In genomic region chr7:70067828-70068719, GRCm38 (mm10) we compare ENCODE assay signal across 10 mouse cellular contexts.
A peak's percentile ranks its signal among the peaks of the same experiment; 100 is the strongest.
DNase-seq lines count a peak whose midpoint lies in the region; ATAC-seq and TF ChIP-seq lines count a peak whose summit lies in the region.
"Had no signal": no experiment of that assay in that cellular context is flagged by ENCODE, and none has a peak within 500 bp of the region (broad histone marks: within the 10 kb centered on the region; RNA-seq: fewer than 3 reads in every experiment).

No protein-coding gene starts in this region.

- 26% methylated on average over 18 of the region's 18 CpGs for WGBS in lung, postnatal 0 days
- 28% methylated on average over 18 of the region's 18 CpGs for WGBS in stomach, postnatal 0 days

- no peak overlapping the region for H3K27ac ChIP-seq in lung, postnatal 0 days (ENCODE audit: low read length)
- H3K27ac ChIP-seq in stomach, postnatal 0 days (replicated peaks): no peak overlapping the region
- H3K27ac ChIP-seq: limb, embryonic 12.5 days had no signal

- no peak for ATAC-seq in lung, postnatal 0 days
- ATAC-seq in stomach, postnatal 0 days (ENCODE audit: low FRiP score, low TSS enrichment): no peak

- H3K9ac ChIP-seq in lung, postnatal 0 days (replicated peaks; ENCODE audit: low read depth): no peak overlapping the region
- H3K9ac ChIP-seq in stomach, postnatal 0 days (ENCODE audit: low read length): no peak overlapping the region
- H3K9ac ChIP-seq: limb, embryonic 12.5 days had no signal

- no peak for TF ChIP-seq CTCF in lung, postnatal 0 days (IDR thresholded peaks at IDR 0.05)
- TF ChIP-seq CTCF in stomach, postnatal 0 days (IDR thresholded peaks at IDR 0.05; ENCODE audit: low read depth): no peak

- DNase-seq in cerebellum, postnatal 14 days: peak; percentile 7 to 18
- no peak for DNase-seq in cerebellum, adult 11 months
- peak; percentile 8 for DNase-seq in lung, postnatal 0 days (ENCODE audit: low spot score)
- no peak for DNase-seq in lung, adult 18-20 months
- peak; percentile 57 for DNase-seq in mesoderm, embryonic 11.5 days (ENCODE audit: low read depth, low spot score)
- no peak for DNase-seq in stomach, postnatal 0 days (ENCODE audit: low spot score)
- no peak for DNase-seq in ovary, postnatal 14 days (ENCODE audit: low spot score)
- no peak for DNase-seq in kidney, adult 11 months
- DNase-seq: gastrocnemius, postnatal 36 days had no signal

- H3K4me1 ChIP-seq in lung, postnatal 0 days (ENCODE audit: insufficient read depth, low read depth, low read length): no peaks in the 10 kb centered on the region
- no peaks in the 10 kb centered on the region for H3K4me1 ChIP-seq in stomach, postnatal 0 days (replicated peaks; ENCODE audit: control insufficient read depth, insufficient read depth)

- no peaks in the 10 kb centered on the region for H3K27me3 ChIP-seq in lung, postnatal 0 days (replicated peaks; ENCODE audit: insufficient read depth, low read length)
- no peaks in the 10 kb centered on the region for H3K27me3 ChIP-seq in stomach, postnatal 0 days (ENCODE audit: control insufficient read depth, insufficient read depth, low read length)

- H3K36me3 ChIP-seq in lung, postnatal 0 days (ENCODE audit: insufficient read depth, low read length): no peaks in the 10 kb centered on the region
- no peaks in the 10 kb centered on the region for H3K36me3 ChIP-seq in stomach, postnatal 0 days (ENCODE audit: control insufficient read depth, insufficient read depth, low read length)
- H3K36me3 ChIP-seq: limb, embryonic 12.5 days had no signal

- no peaks in the 10 kb centered on the region for H3K9me3 ChIP-seq in lung, postnatal 0 days (ENCODE audit: low read length)
- H3K9me3 ChIP-seq in stomach, postnatal 0 days (ENCODE audit: control insufficient read depth, low read length): no peaks in the 10 kb centered on the region
- H3K9me3 ChIP-seq: limb, embryonic 12.5 days had no signal

- TF ChIP-seq EP300 in lung, postnatal 0 days (IDR thresholded peaks at IDR 0.05): no peak
- TF ChIP-seq EP300 in stomach, postnatal 0 days (optimal IDR thresholded peaks at IDR 0.05): no peak

- H3K4me2 ChIP-seq in lung, postnatal 0 days (replicated peaks; ENCODE audit: low read depth, low read length): peak overlapping the region; percentile 32
- peak overlapping the region; percentile 33 for H3K4me2 ChIP-seq in stomach, postnatal 0 days (replicated peaks; ENCODE audit: low read depth)
- H3K4me2 ChIP-seq: limb, embryonic 12.5 days had no signal

- no peak overlapping the region for H3K4me3 ChIP-seq in lung, postnatal 0 days (ENCODE audit: low read depth, low read length)
- 0 out of 2 replicates have a peak overlapping the region, but pooled peaks have one; percentile 6 for H3K4me3 ChIP-seq in stomach, postnatal 0 days (ENCODE audit: low read depth, low read length)
- H3K4me3 ChIP-seq: limb, embryonic 12.5 days had no signal

Comparison
In these comparisons a context has a peak if more than half of its experiments do, and no peak if none do; other contexts are left out.
1. DNase-seq: peak in cerebellum, postnatal 14 days (2 of 2), lung, postnatal 0 days (single experiment) and mesoderm, embryonic 11.5 days (single experiment); none in cerebellum, adult 11 months (single experiment), lung, adult 18-20 months (0 of 2), stomach, postnatal 0 days (single experiment), ovary, postnatal 14 days (single experiment) and kidney, adult 11 months (single experiment).